Mouse (Mus musculus): ENCODE results near the gene Exog. TPM values are rescaled to one million over a fixed set of nuclear protein-coding genes. Genes with fewer than 3 reads are reported as not detected.

The Exog gene
- polyA plus RNA-seq, 1 experiment from 2014 or later, result 45.6 TPM

GRCm38 (mm10) chr9:119419852-119420438, 24.8 kb upstream of the Exog start:
- no peak overlapping the region for H3K27ac ChIP-seq
- H3K4me1 ChIP-seq, result peaks cover 19% of the 10 kb centered on the region
- no peak overlapping the region for H3K4me2 ChIP-seq (replicated peaks)
- no peak overlapping the region for H3K4me3 ChIP-seq
- no peaks in the 10 kb centered on the region for H3K27me3 ChIP-seq
- H3K9me3 ChIP-seq, result no peaks in the 10 kb centered on the region
- H3K36me3 ChIP-seq, result 0 out of 2 replicates have a peak, but pooled peaks cover 3% of the 10 kb centered on the region
- ATAC-seq (ENCODE audit: insufficient number of reproducible peaks, insufficient read depth, low FRiP score, low TSS enrichment), result no peak
- 80% methylated on average over 12 of the region's 12 CpGs for WGBS
- H3K9ac ChIP-seq, result no peak overlapping the region

DNA sequence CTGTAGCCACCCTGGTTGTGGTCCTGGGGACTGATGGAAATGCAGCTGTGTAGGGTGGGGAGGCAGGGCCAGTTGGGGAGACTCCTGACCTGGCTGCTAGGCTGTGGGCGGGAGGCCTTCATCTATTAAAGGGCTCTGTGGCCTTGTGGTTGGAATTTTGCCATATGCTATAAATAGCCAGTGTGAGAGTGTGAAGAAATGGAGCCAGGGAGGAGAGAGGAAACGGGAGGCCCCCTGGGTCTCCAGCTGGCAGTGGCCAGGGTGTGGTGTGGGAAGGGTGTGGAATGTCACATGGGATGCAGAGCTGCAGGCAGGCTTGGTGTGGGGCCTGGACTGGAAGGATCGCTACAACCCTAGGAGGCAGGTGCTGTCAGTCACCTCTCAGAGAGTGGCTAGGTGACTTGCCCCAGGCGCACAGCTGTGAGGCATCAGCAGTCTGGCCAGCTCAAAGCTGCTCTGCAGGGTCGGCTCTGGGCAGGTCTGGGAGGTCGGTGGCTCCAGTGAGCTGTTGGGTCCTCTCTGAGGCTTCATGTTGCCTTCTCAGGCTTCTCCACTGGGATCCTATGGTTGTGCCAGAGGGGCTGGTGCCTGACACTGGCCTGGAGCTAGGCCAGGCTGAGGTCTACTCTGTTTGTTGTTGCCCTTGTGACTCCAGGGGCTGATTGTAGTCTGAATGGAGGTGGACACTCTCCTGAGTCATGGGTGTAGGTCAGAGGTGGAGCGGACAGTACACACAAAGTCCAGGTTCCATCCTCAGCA, 19.3 kb upstream of the Exog start:
- Histone ChIP-seq H3K27ac (peak overlapping the region; percentile 55; the same call in 1 of the 2 replicates), H3K27me3 (no peaks in the 10 kb centered on the region), H3K36me3 (peaks cover 30% of the 10 kb centered on the region), H3K9ac (no peak overlapping the region), H3K9me3 (no peaks in the 10 kb centered on the region), H3K4me1 (peaks cover 35% of the 10 kb centered on the region), H3K4me2 (replicated peaks) (no peak overlapping the region), H3K4me3 (no peak overlapping the region)
- ATAC-seq (ENCODE audit: insufficient number of reproducible peaks, insufficient read depth, low FRiP score, low TSS enrichment), result peak; percentile 36; the same call in 1 of the 2 replicates
- 43% methylated on average over 7 of the region's 7 CpGs for WGBS

GRCm38 (mm10) chr9:119425976-119426415, 18.7 kb upstream of the Exog start:
- H3K4me3 ChIP-seq, result no peak overlapping the region
- H3K4me2 ChIP-seq (replicated peaks), result no peak overlapping the region
- H3K36me3 ChIP-seq, result peaks cover 36% of the 10 kb centered on the region
- H3K27me3 ChIP-seq, result no peaks in the 10 kb centered on the region
- no peaks in the 10 kb centered on the region for H3K9me3 ChIP-seq
- 90% methylated on average over 13 of the region's 13 CpGs for WGBS
- H3K4me1 ChIP-seq, result peaks cover 30% of the 10 kb centered on the region
- ATAC-seq (ENCODE audit: insufficient number of reproducible peaks, insufficient read depth, low FRiP score, low TSS enrichment), result 0 out of 2 replicates have a peak, but pooled peaks have one; percentile 7
- peak overlapping the region; percentile 55; the same call in 1 of the 2 replicates for H3K27ac ChIP-seq
- no peak overlapping the region for H3K9ac ChIP-seq

GRCm38 (mm10) chr9:119426483-119426882, 18.3 kb upstream of the Exog start:
- no peak overlapping the region for H3K9ac ChIP-seq
- H3K36me3 ChIP-seq, result peaks cover 39% of the 10 kb centered on the region
- no peak for ATAC-seq (ENCODE audit: insufficient number of reproducible peaks, insufficient read depth, low FRiP score, low TSS enrichment)
- H3K27ac ChIP-seq, result no peak overlapping the region
- no peak overlapping the region for H3K4me2 ChIP-seq (replicated peaks)
- no peaks in the 10 kb centered on the region for H3K27me3 ChIP-seq
- H3K4me1 ChIP-seq, result peaks cover 30% of the 10 kb centered on the region
- H3K9me3 ChIP-seq, result no peaks in the 10 kb centered on the region
- H3K4me3 ChIP-seq, result no peak overlapping the region
- 77% methylated on average over 7 of the region's 7 CpGs for WGBS

- no peak overlapping the region for H3K4me3 ChIP-seq
Measured at GRCm38 (mm10) chr9:119430311-119430710, 14.4 kb upstream of the Exog start.

DNA sequence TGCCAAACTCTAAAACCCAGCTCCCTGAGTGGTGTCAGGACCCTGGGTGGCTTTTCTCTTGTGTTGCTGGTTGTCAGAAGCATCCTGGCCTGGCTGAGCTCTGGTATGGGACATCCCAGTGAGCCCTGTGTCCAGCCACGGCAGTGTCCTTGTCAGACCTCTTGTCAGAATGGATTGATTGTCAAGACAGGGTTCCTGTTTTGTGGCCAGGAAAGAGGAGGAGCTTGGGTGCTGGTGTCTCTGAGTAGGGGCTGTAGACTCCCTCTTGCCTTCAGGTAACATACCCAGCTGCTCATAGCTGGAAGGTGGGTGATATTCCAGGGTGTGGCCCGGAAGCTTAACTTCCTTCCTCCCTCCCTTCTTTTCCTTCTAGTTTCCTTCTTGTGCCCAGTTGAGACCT, 8.9 kb upstream of the Exog start:
- Histone ChIP-seq H3K9ac (no peak overlapping the region), H3K27ac (no peak overlapping the region), H3K4me2 (replicated peaks) (no peak overlapping the region), H3K9me3 (no peaks in the 10 kb centered on the region), H3K36me3 (peaks cover 56% of the 10 kb centered on the region), H3K4me3 (no peak overlapping the region), H3K27me3 (no peaks in the 10 kb centered on the region), H3K4me1 (no peaks in the 10 kb centered on the region)
- ATAC-seq (ENCODE audit: insufficient number of reproducible peaks, insufficient read depth, low FRiP score, low TSS enrichment), result no peak
- WGBS, result 78% methylated on average over 2 of the region's 2 CpGs

More at GRCm38 (mm10) chr9:119430311-119430710, 14.4 kb upstream of the Exog start:
- H3K9ac ChIP-seq, result no peak overlapping the region
- no peak overlapping the region for H3K27ac ChIP-seq
- H3K4me2 ChIP-seq (replicated peaks), result no peak overlapping the region
- H3K36me3 ChIP-seq, result peaks cover 70% of the 10 kb centered on the region
- H3K27me3 ChIP-seq, result no peaks in the 10 kb centered on the region
- WGBS, result 65% methylated on average over 7 of the region's 7 CpGs
- ATAC-seq (ENCODE audit: insufficient number of reproducible peaks, insufficient read depth, low FRiP score, low TSS enrichment), result peak; percentile 61; the same call in 1 of the 2 replicates
- peaks cover 14% of the 10 kb centered on the region for H3K4me1 ChIP-seq
- H3K9me3 ChIP-seq, result no peaks in the 10 kb centered on the region

DNA sequence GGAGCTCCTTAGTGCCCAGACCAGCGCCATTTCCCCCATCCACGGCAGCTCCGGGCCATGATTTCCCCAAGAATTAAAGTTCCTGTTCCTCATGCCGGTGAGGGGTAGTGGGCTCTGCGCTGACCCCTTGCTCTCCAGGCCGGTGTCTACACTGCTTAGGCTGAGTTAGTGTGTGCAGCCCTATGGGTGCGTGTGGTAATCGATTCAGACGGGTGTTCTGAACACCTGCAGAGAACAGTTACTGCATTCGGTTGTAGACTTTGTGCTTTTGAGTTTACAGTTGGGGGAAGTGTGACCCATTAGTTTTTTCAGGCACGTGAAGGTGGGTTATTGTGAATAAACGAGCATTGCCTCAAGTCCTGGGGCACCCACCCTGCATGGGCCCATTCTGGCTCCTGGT, 6.7 kb upstream of the Exog start:
- H3K4me3 ChIP-seq, result no peak overlapping the region
- H3K4me1 ChIP-seq, result no peaks in the 10 kb centered on the region
- no peak overlapping the region for H3K9ac ChIP-seq
- no peak overlapping the region for H3K27ac ChIP-seq
- 90% methylated on average over 12 of the region's 12 CpGs for WGBS
- H3K36me3 ChIP-seq, result peaks cover 38% of the 10 kb centered on the region
- no peak overlapping the region for H3K4me2 ChIP-seq (replicated peaks)
- no peaks in the 10 kb centered on the region for H3K27me3 ChIP-seq
- no peaks in the 10 kb centered on the region for H3K9me3 ChIP-seq
- ATAC-seq (ENCODE audit: insufficient number of reproducible peaks, insufficient read depth, low FRiP score, low TSS enrichment), result no peak

DNA sequence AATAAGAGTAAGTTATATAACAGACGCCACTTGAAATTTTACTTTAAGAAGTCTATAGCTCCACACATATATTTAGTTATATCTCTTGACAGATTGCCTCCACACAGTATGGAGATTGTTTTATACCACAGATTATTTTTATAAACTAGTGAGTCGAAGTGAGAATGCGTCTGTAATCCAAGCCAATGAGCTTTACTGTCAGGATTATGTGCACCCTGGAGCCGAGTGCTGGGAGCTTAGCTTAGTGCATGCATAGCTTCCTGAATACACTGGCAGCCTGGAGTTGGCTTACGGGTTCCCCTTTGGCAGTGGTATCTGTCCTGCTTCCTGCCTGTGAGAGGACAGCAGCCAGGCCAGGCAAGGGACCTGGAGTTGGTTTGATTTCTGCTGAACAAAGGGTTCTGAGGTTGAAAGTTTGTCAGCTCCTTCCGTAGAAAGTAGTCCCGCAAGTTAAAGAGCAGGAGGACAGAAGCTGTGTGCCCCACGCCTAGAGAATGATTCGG, 6.2 kb upstream of the Exog start:
- ATAC-seq (ENCODE audit: insufficient number of reproducible peaks, insufficient read depth, low FRiP score, low TSS enrichment), result no peak
- peaks cover 35% of the 10 kb centered on the region for H3K36me3 ChIP-seq
- 89% methylated on average over 9 of the region's 9 CpGs for WGBS

DNA sequence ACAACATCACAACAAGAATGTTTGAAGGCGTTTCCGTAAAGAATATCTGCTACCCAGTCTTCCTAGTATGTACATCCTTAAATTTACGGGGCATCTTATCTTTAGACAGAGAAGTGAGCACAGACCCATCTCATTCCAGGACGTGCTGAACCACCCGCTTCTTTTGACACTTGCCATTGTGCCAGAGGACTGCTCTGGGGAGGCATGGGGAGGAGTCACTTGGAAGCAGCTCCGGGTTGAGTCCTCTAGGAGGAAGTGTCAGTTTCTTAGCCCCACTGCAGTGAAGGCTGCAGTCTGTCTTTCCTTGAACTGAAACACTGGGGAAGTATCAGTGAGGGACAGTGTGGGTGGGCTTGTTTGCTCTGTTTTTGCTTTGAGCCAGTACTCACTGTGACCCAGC, 994 bp downstream of the Exog start:
- Histone ChIP-seq H3K9ac (peak overlapping the region; percentile 92), H3K27me3 (no peaks in the 10 kb centered on the region), H3K4me3 (peak overlapping the region; percentile 84), H3K9me3 (no peaks in the 10 kb centered on the region), H3K4me2 (replicated peaks) (peak overlapping the region; percentile 91), H3K4me1 (peaks cover 14% of the 10 kb centered on the region), H3K27ac (no peak overlapping the region), H3K36me3 (peaks cover 37% of the 10 kb centered on the region)
- 39% methylated on average over 6 of the region's 6 CpGs for WGBS
- ATAC-seq (ENCODE audit: insufficient number of reproducible peaks, insufficient read depth, low FRiP score, low TSS enrichment), result no peak

More for the DNA sequence above, 6.2 kb upstream of the Exog start:
- H3K4me1 ChIP-seq, result no peaks in the 10 kb centered on the region
- no peak overlapping the region for H3K9ac ChIP-seq
- H3K4me3 ChIP-seq, result no peak overlapping the region
- H3K9me3 ChIP-seq, result no peaks in the 10 kb centered on the region
- no peaks in the 10 kb centered on the region for H3K27me3 ChIP-seq
- H3K27ac ChIP-seq, result no peak overlapping the region
- no peak overlapping the region for H3K4me2 ChIP-seq (replicated peaks)

GRCm38 (mm10) chr9:119455967-119456366, 11.2 kb downstream of the Exog start:
- Histone ChIP-seq H3K4me2 (replicated peaks) (no peak overlapping the region), H3K27me3 (no peaks in the 10 kb centered on the region), H3K4me3 (no peak overlapping the region), H3K9me3 (no peaks in the 10 kb centered on the region), H3K36me3 (peaks cover 58% of the 10 kb centered on the region), H3K4me1 (no peaks in the 10 kb centered on the region), H3K9ac (no peak overlapping the region), H3K27ac (no peak overlapping the region)
- 84% methylated on average over 14 of the region's 14 CpGs for WGBS
- no peak for ATAC-seq (ENCODE audit: insufficient number of reproducible peaks, insufficient read depth, low FRiP score, low TSS enrichment)

DNA sequence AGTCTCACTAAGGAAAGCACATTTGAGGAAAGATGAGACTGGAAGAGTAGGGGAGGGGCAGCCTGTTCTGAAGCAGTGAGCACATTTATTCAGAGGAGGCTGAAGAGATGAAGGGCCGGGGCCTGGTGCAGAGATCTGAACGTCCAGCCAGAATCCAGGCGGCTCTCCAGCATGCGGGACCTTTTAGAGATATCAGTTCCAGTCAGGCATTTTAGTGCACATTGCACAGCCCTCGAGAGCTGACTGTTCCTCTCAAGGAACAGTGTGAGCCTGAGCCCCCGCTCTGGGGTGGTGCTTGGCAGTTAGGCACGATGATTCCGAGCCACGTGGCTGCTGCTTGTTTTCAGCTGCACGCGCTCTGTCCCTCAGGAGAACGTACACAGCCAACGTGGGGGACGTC, 12.4 kb downstream of the Exog start:
- no peaks in the 10 kb centered on the region for H3K27me3 ChIP-seq
- WGBS, result 85% methylated on average over 14 of the region's 14 CpGs
- no peak overlapping the region for H3K9ac ChIP-seq
- H3K9me3 ChIP-seq, result no peaks in the 10 kb centered on the region
- no peaks in the 10 kb centered on the region for H3K4me1 ChIP-seq
- no peak overlapping the region for H3K4me2 ChIP-seq (replicated peaks)
- no peak for ATAC-seq (ENCODE audit: insufficient number of reproducible peaks, insufficient read depth, low FRiP score, low TSS enrichment)
- no peak overlapping the region for H3K4me3 ChIP-seq
- H3K36me3 ChIP-seq, result peaks cover 54% of the 10 kb centered on the region
- H3K27ac ChIP-seq, result no peak overlapping the region

DNA sequence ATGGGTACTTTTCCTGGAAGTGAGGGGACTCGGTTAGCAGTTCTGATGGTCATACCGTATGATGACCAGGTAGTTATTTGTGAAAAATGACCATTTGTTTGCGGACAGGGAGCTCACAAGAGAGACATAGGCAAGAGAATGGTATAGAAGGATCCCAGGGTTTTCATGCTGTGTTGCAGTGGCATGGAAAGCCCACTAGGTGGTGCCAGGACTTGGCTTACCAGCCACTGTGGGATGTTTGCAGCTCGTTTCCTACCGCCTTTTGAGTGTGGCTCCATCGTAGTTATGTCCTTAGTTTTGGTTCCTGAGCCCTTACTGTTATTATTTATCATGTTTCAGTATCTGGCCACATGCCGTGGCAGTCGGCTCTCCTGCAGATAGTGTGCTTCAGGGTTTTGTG, 15.7 kb downstream of the Exog start:
- Histone ChIP-seq H3K4me1 (no peaks in the 10 kb centered on the region), H3K36me3 (peaks cover 69% of the 10 kb centered on the region), H3K4me2 (replicated peaks) (no peak overlapping the region), H3K27me3 (no peaks in the 10 kb centered on the region), H3K9ac (no peak overlapping the region; the same call in 1 of the 2 replicates), H3K4me3 (no peak overlapping the region), H3K27ac (no peak overlapping the region), H3K9me3 (no peaks in the 10 kb centered on the region)
- no peak for ATAC-seq (ENCODE audit: insufficient number of reproducible peaks, insufficient read depth, low FRiP score, low TSS enrichment)
- 52% methylated on average over 8 of the region's 8 CpGs for WGBS

All from embryonic facial prominence, embryonic 12.5 days (tissue).